Mouse (Mus musculus): Measurements from ENCODE around the gene Nfasc. TPM values are rescaled to one million over a fixed set of nuclear protein-coding genes. Genes with fewer than 3 reads are reported as not detected.
A peak's percentile ranks its signal among the peaks of the same experiment; 100 is the strongest.

Gene Nfasc
- total RNA-seq, 2 experiments from 2014 or later = 0.41 to 0.53 TPM

- intact Hi-C loops (cut with DNase I) = loop anchor here (10.0 kb wide), 1 partner anchor 211 kb away; no protein-coding TSS in a partner anchor
- DNase-seq = no peak
These were observed 5.4 kb downstream of the Nfasc start for GRCm38 (mm10) chr1:132736171-132736570.

- intact Hi-C loops (cut with DNase I) = loop anchor here (10.0 kb wide), 1 partner anchor 209 kb away; no protein-coding TSS in a partner anchor
- DNase-seq = peak in 1 of 2 experiments; percentile 29
These were observed 7.6 kb downstream of the Nfasc start for GRCm38 (mm10) chr1:132733873-132734447.

- intact Hi-C loops (cut with DNase I) = loop anchor here (10.0 kb wide), 1 partner anchor 208 kb away; no protein-coding TSS in a partner anchor
- no peak for DNase-seq
These were observed 9.3 kb downstream of the Nfasc start for GRCm38 (mm10) chr1:132732307-132732706.

- no peak for DNase-seq
- intact Hi-C loops (cut with DNase I) = no loop called here
These were observed 14.0 kb downstream of the Nfasc start for GRCm38 (mm10) chr1:132727548-132727947.

DNA sequence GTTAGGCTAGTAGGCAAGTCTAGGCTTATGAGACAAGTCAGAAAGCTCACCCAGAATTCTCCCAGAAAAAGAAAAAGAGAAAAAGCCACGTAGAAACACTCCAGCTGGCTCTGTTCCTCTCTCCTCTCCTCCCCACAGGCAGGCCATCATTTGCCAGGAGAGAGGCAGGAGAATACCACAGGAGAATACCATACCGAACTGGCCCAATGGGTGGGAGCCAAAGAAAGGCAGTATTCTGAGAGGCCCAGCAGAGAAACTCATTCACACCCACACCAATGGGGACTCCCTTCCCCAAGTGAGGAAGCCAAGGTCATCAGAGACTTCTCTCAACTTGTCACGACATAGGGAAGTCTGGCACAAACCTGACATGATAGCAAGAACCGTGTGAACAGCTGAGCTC lies 19.2 kb downstream of the Nfasc start:
- intact Hi-C loops (cut with DNase I) = no loop called here
- no peak for DNase-seq

DNA sequence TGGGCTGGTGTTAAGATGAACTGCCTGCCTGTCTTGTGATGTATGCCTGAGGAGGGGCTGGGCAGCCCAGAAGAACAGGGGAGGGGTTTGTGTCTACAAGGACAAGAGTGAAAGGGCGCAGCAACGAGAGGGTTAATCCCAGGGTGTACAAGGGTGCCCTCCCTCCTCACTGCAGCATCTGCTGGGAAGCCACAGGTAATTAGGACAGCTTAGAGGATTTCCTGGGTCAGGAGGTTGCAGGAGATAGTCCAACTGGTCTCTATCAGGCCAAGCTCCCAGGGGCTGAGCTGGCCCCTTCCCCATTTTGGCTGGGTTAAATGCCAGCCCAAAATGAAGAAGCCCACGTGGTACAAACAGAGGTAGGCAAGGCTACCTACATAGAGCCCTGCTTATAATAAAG lies 20.3 kb downstream of the Nfasc start:
- no peak for DNase-seq
- intact Hi-C loops (cut with DNase I) = no loop called here

DNA sequence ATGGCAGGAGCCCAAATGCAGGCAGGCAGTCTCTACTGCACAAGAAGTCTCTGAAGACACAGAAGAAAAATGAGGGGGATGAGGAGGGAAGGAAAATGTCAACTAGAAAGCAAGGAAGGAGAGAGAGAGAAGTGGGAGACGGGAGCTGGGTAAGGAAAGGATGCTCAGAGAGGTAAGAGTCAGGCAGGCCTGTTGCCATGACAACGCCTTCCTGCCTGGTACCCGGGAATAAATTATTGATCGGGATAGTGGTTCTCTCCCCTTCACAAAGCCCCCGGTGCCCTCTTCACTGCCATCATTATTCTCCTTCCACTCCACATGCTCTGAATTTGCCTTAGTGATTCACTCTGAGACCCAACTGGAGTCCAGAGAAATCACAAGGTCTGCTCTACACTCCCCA lies 23.4 kb downstream of the Nfasc start:
- intact Hi-C loops (cut with DNase I) = no loop called here
- DNase-seq = no peak

DNA sequence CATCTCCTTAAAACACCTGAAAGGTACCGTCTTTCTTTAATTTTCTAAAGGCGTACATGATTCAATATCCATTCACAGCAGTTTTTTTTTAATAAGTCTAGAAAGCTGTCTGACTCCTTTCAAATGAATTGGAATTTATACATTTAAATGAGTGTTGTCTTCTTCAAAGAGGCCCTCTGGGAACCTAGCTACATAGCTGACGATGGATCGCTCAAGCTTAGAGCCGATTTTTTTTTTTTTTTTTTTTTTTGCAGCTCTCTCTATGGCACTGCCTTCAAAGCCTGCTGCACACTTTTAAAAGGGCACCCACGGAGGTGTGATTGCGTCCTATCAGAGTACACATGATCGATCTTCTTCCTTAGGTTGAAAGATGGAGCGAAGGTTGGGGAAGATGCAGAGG lies 26.6 kb downstream of the Nfasc start:
- intact Hi-C loops (cut with DNase I) = no loop called here
- no peak for DNase-seq

GRCm38 (mm10) chr1:132709419-132709818 lies 32.2 kb downstream of the Nfasc start:
- intact Hi-C loops (cut with DNase I) = no loop called here

DNA sequence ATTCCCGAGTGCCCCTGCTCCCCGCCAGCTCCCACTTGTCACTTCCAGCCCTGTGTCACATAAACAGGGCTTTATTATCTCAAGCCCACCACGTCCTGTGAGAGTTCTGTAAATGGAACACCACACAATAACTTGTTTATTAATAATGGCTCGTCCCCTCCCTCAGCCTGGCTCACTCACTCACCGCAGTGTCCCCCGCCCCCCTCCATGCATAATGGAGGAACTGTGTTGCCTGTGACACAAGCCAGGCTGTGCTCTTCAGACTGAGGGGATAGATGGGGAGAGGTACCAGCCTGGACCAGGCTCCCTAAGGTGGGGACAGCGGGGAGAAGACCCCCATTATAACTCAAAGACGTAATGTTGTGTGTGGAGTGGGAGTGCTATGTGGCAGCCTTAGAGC lies 34.3 kb downstream of the Nfasc start:
- intact Hi-C loops (cut with DNase I) = no loop called here
- no peak for DNase-seq

More at GRCm38 (mm10) chr1:132709419-132709818, 32.2 kb downstream of the Nfasc start:
- no peak for DNase-seq

DNA sequence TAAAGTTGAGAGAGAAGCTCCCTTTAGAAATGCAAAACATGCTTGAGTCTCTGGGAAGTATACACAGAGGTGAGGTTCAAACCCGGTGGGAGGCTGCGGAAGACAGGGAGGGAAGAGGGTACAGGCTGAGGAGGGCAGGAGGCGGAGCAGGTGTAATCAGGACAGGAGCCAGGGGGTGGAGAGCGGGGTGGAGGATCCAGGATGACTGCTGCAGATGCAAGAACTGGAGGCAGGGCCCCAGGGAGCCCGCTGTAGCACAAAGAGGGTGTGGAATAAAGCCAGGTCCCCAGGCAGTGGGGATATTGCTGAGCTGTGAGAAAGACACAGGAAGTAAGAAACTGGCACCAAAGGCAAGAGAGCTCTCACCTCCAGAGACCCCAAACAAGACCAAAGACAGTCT lies 38.1 kb downstream of the Nfasc start:
- intact Hi-C loops (cut with DNase I) = no loop called here

GRCm38 (mm10) chr1:132696926-132697325 lies 44.7 kb downstream of the Nfasc start:
- DNase-seq = no peak
- intact Hi-C loops (cut with DNase I) = no loop called here

More for the DNA sequence above, 38.1 kb downstream of the Nfasc start:
- no peak for DNase-seq

DNA sequence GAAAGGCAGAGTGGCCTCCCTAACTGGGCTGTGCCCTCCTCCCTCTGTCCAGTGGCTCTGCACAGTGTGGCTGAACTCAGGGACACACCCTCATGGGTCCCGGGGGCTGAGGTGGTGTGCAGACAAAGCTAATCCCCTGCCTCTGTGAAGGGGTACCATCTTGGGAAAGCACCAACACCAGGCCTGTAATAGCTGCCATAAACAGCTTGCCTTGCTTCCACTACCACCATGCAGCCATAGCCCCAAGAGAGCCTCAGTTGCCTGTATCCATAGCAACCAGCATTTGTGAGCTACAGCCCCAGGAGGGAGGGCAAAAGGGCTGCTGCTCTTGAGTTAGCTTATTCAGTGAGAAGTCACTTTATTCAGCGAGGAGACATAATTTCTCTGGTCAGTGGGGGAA lies 45.4 kb downstream of the Nfasc start:
- intact Hi-C loops (cut with DNase I) = no loop called here
- no peak for DNase-seq

DNA sequence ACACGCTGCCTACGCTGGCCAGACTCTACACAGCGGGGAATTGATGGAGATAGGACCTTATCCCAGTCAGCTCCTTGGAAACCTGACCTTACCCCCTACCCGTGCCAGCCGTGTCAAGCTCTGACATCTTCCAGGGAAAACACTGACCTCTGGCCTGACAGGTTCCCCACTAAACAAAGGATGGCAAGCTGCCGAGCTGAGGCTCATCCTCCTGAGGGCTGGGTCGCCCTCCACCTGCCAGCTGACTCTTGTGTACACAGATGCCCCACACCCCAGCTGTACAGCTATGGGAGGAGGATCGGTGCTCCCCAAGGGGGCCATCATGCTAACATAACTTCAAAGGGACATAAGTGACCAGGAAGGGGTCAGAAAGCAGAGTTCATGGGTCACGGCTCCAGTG lies 47.6 kb downstream of the Nfasc start:
- DNase-seq = no peak
- intact Hi-C loops (cut with DNase I) = no loop called here

DNA sequence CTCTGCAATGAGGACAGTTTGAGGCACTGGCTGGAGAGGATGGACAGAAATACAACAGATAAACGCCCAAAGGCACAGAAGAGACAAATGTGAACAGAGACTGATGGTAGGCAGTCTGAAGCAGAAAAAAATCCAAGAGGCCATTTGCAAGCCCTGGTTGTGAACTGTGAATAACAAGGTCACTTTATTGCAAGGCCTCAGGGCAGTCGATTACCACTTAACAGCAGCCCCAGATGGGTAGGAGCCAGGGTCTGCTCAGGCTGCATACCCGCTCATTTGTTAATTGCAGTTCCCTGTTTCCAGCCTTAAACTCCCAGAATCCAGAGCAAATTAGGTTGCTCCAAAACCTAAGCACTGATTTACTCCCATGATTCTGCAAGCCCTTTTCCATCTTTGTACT lies 52.4 kb downstream of the Nfasc start:
- intact Hi-C loops (cut with DNase I) = no loop called here
- no peak for DNase-seq

- intact Hi-C loops (cut with DNase I) = no loop called here
- DNase-seq = no peak
These were observed 62.7 kb downstream of the Nfasc start for GRCm38 (mm10) chr1:132678935-132679334.

GRCm38 (mm10) chr1:132678076-132678475 lies 63.5 kb downstream of the Nfasc start:
- DNase-seq = peak; percentile 4 to 9
- intact Hi-C loops (cut with DNase I) = no loop called here

DNA sequence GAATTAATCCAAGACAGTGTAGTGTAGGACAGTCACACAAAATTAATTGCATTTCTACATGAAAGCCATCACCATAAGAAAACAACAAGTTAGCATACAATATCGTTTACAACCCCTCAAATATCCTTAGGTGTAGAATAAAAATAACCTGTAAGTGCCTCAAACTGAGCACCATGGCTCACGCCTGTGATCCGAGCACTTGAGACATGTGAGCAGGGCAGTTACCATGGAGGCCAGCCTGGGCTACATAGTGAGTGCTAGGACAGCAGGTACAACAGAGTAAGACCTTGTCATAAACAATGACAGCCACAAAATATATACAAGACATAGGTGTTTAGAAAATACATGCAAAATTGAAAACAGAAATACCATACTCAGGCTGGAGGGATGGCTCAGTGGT lies 68.9 kb downstream of the Nfasc start:
- DNase-seq = no peak
- intact Hi-C loops (cut with DNase I) = no loop called here

DNA sequence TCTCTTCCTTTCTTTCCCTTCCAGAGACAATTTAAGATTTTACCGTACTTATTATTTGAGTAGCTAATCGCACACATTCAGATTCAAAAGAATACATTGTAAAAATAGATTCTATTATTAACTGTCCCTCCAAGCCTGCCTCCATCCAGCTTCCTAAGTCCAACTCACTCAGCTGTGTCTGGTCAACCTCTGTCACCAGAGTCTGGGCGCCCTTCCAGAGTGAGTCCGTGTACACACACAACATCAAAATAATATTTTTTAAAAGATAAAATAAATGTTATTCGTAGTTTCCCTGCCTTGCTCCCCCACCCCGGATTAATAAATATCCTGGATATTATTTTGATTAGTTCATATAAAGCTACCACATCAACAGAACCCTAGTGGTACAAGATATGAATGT lies 72.4 kb downstream of the Nfasc start:
- intact Hi-C loops (cut with DNase I) = no loop called here
- DNase-seq = peak; percentile 35 to 57

DNA sequence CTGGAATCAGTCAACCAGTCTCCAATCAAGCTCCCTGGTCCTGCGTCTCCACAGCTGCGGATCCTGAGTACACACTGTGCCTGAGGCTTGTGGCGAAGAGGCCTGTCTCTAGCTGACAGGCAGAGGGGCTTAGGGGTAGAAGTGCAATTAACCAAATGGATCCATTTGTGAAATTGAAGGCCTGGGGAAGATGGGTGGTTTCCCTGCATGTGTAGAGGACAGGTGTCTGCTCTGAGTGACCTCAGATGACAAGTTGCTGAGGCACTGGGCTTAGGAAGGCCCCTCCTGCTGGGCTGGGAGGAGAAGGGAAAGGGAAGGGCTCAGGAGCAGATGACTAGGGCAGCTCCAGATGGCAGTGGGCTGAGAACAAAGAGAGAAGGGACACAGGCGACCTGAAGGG lies 81.2 kb downstream of the Nfasc start:
- DNase-seq = no peak
- intact Hi-C loops (cut with DNase I) = no loop called here

DNA sequence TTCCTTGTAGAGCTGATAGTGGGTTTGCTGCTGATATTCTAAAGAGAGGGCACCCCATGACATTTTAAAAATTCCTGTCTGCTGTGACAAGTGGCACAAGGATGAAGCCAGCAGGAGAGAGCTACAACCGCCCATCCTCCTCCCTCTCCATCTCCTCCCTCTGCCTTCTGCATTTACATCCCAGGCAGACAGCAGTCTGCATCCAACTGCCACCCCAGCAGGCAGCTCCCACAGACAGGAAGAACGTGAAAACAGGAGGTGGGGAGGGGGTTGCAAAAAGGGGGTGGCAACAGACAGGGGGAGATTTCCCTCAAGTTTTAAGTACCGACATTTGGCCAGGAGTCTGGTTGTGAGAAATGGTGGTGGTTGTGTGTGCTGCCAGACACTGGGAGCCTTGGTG lies 82.0 kb downstream of the Nfasc start:
- intact Hi-C loops (cut with DNase I) = no loop called here
- no peak for DNase-seq

DNA sequence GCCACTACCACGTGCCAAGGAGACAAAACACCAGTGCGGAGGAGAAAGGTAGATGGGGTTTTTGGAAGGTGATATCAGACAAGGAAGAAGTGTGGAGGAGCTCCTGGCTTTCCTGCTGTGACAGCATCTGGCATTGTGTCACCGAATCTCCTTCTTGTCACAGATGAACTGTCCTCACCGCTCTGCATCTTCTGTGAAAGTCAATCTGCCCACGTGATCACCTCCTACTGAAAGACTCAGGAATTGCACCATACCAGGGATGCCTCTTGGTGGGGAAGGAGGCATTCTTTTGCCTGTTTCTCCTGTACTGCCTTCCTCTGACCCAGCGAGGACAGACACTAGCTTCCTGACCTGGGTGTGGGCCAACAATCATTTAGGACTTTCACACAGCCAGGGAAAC lies 86.0 kb downstream of the Nfasc start:
- DNase-seq = no peak
- intact Hi-C loops (cut with DNase I) = no loop called here

- no peak for DNase-seq
These were observed 86.8 kb downstream of the Nfasc start for GRCm38 (mm10) chr1:132654769-132655168.

More at GRCm38 (mm10) chr1:132654769-132655168, 86.8 kb downstream of the Nfasc start:
- intact Hi-C loops (cut with DNase I) = no loop called here
